Mouse (Mus musculus) midbrain, embryonic 12.5 days (tissue): ENCODE measurements around the gene Frem2. TPM values are rescaled to one million over a fixed set of nuclear protein-coding genes. Genes with fewer than 3 reads are reported as not detected.

Source experiments
- polyA plus RNA-seq: library from polyadenylated mRNA; unstranded; fragments of >200 nt; fragmentation: Nextera tagmentation; extraction: Ambion mirVana; gene quantifications from 2 replicates; pipeline ENCODE4 v1.2.1, GENCODE M21; 2016

Gene Frem2
- polyA plus RNA-seq, 1 experiment from 2014 or later, result 1.6 TPM

Other genes starting within 250 kb of the Frem2 start
- 12.1 and 13.4 TPM in 2 replicates for gene Nhlrc3, start 194.0 kb downstream of the Frem2 start, polyA plus RNA-seq
- 31.6 and 35.7 TPM in 2 replicates for gene Proser1, start 193.7 kb downstream of the Frem2 start, polyA plus RNA-seq
- not detected in 2 replicates for gene Stoml3, start 168.7 kb downstream of the Frem2 start, polyA plus RNA-seq
- not detected in 2 replicates for gene Gm10985, start 187.7 kb upstream of the Frem2 start, polyA plus RNA-seq
- gene Ufm1, start 206.5 kb upstream of the Frem2 start, polyA plus RNA-seq, result 101 and 103 TPM in 2 replicates